Mouse (Mus musculus): ENCODE measurements around the gene Mbl2.

- TF ChIP-seq CTCF (IDR thresholded peaks at IDR 0.05; ENCODE audit: low read depth, low read length): peak; percentile 39; the same call in 1 of the 2 replicates
- no peak for TF ChIP-seq GATA1 (IDR thresholded peaks at IDR 0.05; ENCODE audit: borderline replicate concordance, low read length)
Measured at GRCm38 (mm10) chr19:30248822-30249221, 16.1 kb downstream of the Mbl2 start.

Measured in G1E (cell line).